Mouse (Mus musculus) spleen, embryonic (tissue): ENCODE data around the gene Adat2.

Experiments
- CTCF ChIA-PET: fragments of 350-600 bp; sonication (Branson Sonifier 250); formaldehyde crosslinking; loops from one replicate; lab custom pipeline; 2022; lab: Charles Lee

Gene Adat2

GRCm38 (mm10) chr10:13593529-13593928, 40.8 kb downstream of the Adat2 start:
- CTCF ChIA-PET, result no interaction called here

GRCm38 (mm10) chr10:13596073-13596472, 43.4 kb downstream of the Adat2 start:
- CTCF ChIA-PET, result no interaction called here

DNA sequence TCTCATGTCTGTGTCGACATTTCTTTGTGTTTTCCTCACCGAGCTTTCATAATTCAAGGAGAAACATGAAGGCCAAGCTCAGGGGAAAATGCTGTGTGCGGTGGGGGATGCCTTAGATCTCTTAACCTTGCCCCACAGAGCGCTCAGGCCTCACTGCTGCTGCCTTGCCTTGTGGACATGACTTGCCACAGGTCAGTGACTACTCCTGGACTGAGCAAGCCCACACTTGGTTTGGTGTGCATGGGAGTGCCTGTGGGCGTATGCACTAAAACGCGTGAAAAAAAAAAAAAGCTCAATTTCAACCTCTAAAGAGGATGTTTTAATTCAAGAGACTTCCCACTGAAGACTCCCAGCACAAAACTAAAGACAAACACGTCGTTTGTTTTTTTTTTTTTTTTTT, 44.2 kb downstream of the Adat2 start:
- CTCF ChIA-PET, result no interaction called here

DNA sequence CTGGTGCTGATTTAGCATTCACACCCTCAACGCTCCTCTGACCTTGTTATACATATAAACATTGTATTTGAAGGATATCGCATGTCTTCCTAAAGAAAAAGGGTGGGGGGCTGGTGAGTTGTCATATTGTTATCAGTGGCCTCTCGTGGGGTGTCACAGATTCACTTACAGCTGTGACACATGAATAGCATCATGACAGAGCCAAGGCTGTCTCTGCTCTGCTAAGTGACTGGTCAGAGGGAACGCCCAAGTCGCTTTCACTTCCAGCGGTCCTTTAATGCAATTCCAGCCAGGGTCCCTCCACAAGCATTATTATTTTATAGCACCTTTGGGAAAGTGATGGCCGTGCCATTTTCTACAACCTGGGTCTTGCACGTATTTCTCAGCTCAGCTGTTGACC, 44.8 kb downstream of the Adat2 start:
- CTCF ChIA-PET, result no interaction called here

GRCm38 (mm10) chr10:13600926-13601325, 48.2 kb downstream of the Adat2 start:
- CTCF ChIA-PET, result no interaction called here
